Mouse (Mus musculus) cerebellum, adult 2 months (tissue): ENCODE results near the gene Cntd1.

Experiments
- CTCF ChIP-seq: fragments of 200-500 bp; IDR thresholded peaks from 2 replicates; pipeline ENCODE4 v1.5.1; 2011; ENCODE audit warnings: low read depth, mild to moderate bottlenecking, control low read depth, low read length, moderate library complexity, borderline replicate concordance; ENCODE audit not compliant: insufficient read depth
- POLR2A ChIP-seq: fragments of 200-500 bp; IDR thresholded peaks from 2 replicates; pipeline ENCODE4 v1.6.1; 2011; ENCODE audit warnings: low read length, control low read depth, borderline replicate concordance; ENCODE audit not compliant: insufficient read depth

DNA sequence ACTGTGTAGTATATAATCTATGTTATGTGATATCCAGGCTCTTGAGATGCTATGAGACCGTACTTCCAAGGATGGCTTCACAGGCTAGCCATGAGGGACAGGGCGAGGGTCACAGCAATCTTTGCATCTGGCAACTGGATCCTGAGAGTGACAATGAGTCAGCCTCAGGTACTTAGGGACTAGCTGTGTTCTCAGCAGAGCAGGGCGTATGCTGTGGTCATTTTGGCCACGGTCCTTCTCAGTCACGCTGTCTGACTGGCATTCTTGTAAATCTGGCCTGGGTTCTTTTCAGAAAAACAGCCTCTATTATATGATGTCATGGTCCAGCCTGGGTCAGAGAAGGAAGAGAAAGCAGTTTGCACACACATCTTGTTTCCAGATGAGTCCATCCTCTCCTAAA lies 42.0 kb upstream of the Cntd1 start:
- no peak for TF ChIP-seq POLR2A
- TF ChIP-seq CTCF, result no peak
